Mouse (Mus musculus) C2C12 (cell line): ENCODE measurements around the gene Bri3bp. TPM values are rescaled to one million over a fixed set of nuclear protein-coding genes. Genes with fewer than 3 reads are reported as not detected.

Experiments
- H3K27me3 ChIP-seq: one replicate; pipeline ENCODE4 v1.6.1; 2011; ENCODE audit not compliant: control insufficient read depth, insufficient read depth, insufficient read length
- H3K36me3 ChIP-seq: one replicate; pipeline ENCODE4 v1.6.1; 2011; ENCODE audit not compliant: control insufficient read depth, insufficient read depth
- H3K4me3 ChIP-seq: one replicate; pipeline ENCODE4 v1.5.1; 2011; ENCODE audit warnings: mild to moderate bottlenecking, control low read depth; ENCODE audit not compliant: poor library complexity, insufficient read depth, severe bottlenecking
- H3K79me2 ChIP-seq: one replicate; pipeline ENCODE4 v1.6.1; 2011; ENCODE audit not compliant: control insufficient read depth, insufficient read depth
- H3K79me3 ChIP-seq: one replicate; pipeline ENCODE4 v1.6.1; 2011; ENCODE audit warnings: low read depth, control low read depth
- H3ac ChIP-seq: one replicate; pipeline ENCODE3; 2011; ENCODE audit warnings: low read depth; ENCODE audit not compliant: control insufficient read depth, insufficient read length
- CEBPB ChIP-seq: IDR thresholded peaks from one replicate; pipeline ENCODE4 v1.6.1; 2011; ENCODE audit warnings: low read depth, mild to moderate bottlenecking, control low read depth, moderate library complexity
- CTCF ChIP-seq: IDR thresholded peaks from one replicate; pipeline ENCODE4 v1.5.1; 2011; ENCODE audit not compliant: control insufficient read depth, insufficient read depth, insufficient read length
- FOSL1 ChIP-seq: IDR thresholded peaks from one replicate; pipeline ENCODE4 v1.8.0; 2011; ENCODE audit warnings: mild to moderate bottlenecking, low read length; ENCODE audit not compliant: poor library complexity, insufficient read depth, severe bottlenecking
- MAX ChIP-seq: IDR thresholded peaks from one replicate; pipeline ENCODE4 v1.6.1; 2011; ENCODE audit warnings: mild to moderate bottlenecking, control low read depth
- MYOD1 ChIP-seq: IDR thresholded peaks from one replicate; pipeline ENCODE4 v1.6.1; 2011; ENCODE audit warnings: low read depth; ENCODE audit not compliant: control insufficient read depth, insufficient read length
- MYOG ChIP-seq: IDR thresholded peaks from one replicate; pipeline ENCODE4 v1.6.1; 2011; ENCODE audit not compliant: control insufficient read depth, insufficient read length; ENCODE audit errors: extremely low read depth
- USF1 ChIP-seq: IDR thresholded peaks from one replicate; pipeline ENCODE4 v1.6.1; 2011; ENCODE audit warnings: low read depth, mild to moderate bottlenecking, control low read depth, moderate library complexity
- polyA plus RNA-seq: library from polyadenylated mRNA; unstranded; fragments of >200 nt; fragmentation: generic; extraction: Trizol; gene quantifications from one replicate; pipeline ENCODE4 v1.2.1, GENCODE M21; 2012; ENCODE audit warnings: missing spikeins

Gene Bri3bp
- polyA plus RNA-seq, 1 experiment: 29.4 TPM

GRCm38 (mm10) chr5:125495655-125496054 is 54.3 kb downstream of the Bri3bp start:
- Histone ChIP-seq H3K79me3 (peaks cover 3% of the 10 kb centered on the region), H3K4me3 (no peak overlapping the region), H3K27me3 (no peaks in the 10 kb centered on the region), H3K36me3 (peaks cover 34% of the 10 kb centered on the region), H3K79me2 (peaks cover 13% of the 10 kb centered on the region), H3ac (no peak overlapping the region)
- TF ChIP-seq USF1: no peak
- no peak for TF ChIP-seq MYOG
- no peak for TF ChIP-seq MYOD1

GRCm38 (mm10) chr5:125497821-125498600 is 56.6 kb downstream of the Bri3bp start:
- no peak overlapping the region for H3K4me3 ChIP-seq
- H3K79me2 ChIP-seq: peaks cover 13% of the 10 kb centered on the region
- no peaks in the 10 kb centered on the region for H3K27me3 ChIP-seq
- H3K36me3 ChIP-seq: peaks cover 28% of the 10 kb centered on the region
- H3K79me3 ChIP-seq: peaks cover 3% of the 10 kb centered on the region
- H3ac ChIP-seq: no peak overlapping the region
- TF ChIP-seq FOSL1 (no peak), MYOG (no peak), CTCF (peak; percentile 36), MYOD1 (no peak), MAX (no peak)

GRCm38 (mm10) chr5:125501505-125501904 is 60.1 kb downstream of the Bri3bp start:
- TF ChIP-seq MYOD1: no peak
- no peak for TF ChIP-seq CTCF
- no peak for TF ChIP-seq USF1
- TF ChIP-seq FOSL1: no peak
- TF ChIP-seq MYOG: no peak
- no peak for TF ChIP-seq CEBPB
- TF ChIP-seq MAX: no peak
- Histone ChIP-seq H3K4me3 (no peak overlapping the region), H3ac (no peak overlapping the region), H3K36me3 (peaks cover 33% of the 10 kb centered on the region), H3K79me3 (peaks cover 3% of the 10 kb centered on the region), H3K79me2 (peaks cover 13% of the 10 kb centered on the region), H3K27me3 (no peaks in the 10 kb centered on the region)

- Histone ChIP-seq H3K79me3 (peaks cover 3% of the 10 kb centered on the region), H3K4me3 (no peak overlapping the region), H3K27me3 (no peaks in the 10 kb centered on the region), H3ac (no peak overlapping the region), H3K36me3 (peaks cover 38% of the 10 kb centered on the region), H3K79me2 (peaks cover 13% of the 10 kb centered on the region)
- TF ChIP-seq USF1: no peak
- no peak for TF ChIP-seq FOSL1
- TF ChIP-seq MAX: no peak
- no peak for TF ChIP-seq CTCF
- no peak for TF ChIP-seq MYOG
- TF ChIP-seq MYOD1: no peak
- no peak for TF ChIP-seq CEBPB
Measured at GRCm38 (mm10) chr5:125502186-125502585, 60.8 kb downstream of the Bri3bp start.

GRCm38 (mm10) chr5:125503628-125504027 is 62.3 kb downstream of the Bri3bp start:
- H3K79me3 ChIP-seq: no peaks in the 10 kb centered on the region
- peaks cover 43% of the 10 kb centered on the region for H3K36me3 ChIP-seq
- TF ChIP-seq CEBPB (no peak), MYOD1 (no peak), CTCF (no peak), FOSL1 (no peak)

DNA sequence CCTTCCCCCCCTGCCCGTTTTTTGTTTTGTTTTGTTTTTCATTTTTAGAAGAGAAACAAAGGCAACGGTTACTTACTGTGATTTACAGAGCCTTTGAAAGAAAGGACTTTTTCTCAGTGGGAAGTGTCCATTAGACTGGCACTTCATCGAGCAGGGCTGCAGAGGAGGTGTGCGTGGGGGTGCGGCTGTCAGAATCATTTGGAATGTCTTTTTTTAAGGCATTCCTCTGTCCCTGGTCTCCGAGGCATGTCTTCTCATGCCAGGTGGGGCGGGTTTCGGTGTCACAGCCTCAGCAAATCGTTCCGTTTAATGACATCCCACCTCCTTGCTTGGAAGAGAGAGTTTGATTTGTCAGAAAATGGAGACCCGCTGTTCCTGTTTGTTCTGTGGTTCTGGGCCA is 63.3 kb downstream of the Bri3bp start:
- Histone ChIP-seq H3K27me3 (no peaks in the 10 kb centered on the region), H3K79me3 (no peaks in the 10 kb centered on the region), H3K36me3 (peaks cover 52% of the 10 kb centered on the region), H3ac (no peak overlapping the region), H3K79me2 (no peaks in the 10 kb centered on the region), H3K4me3 (no peak overlapping the region)
- no peak for TF ChIP-seq FOSL1
- TF ChIP-seq MYOG: no peak

More at GRCm38 (mm10) chr5:125503628-125504027, 62.3 kb downstream of the Bri3bp start:
- no peak overlapping the region for H3ac ChIP-seq
- H3K4me3 ChIP-seq: no peak overlapping the region
- peaks cover 5% of the 10 kb centered on the region for H3K79me2 ChIP-seq
- no peaks in the 10 kb centered on the region for H3K27me3 ChIP-seq
